Mouse (Mus musculus): ENCODE data around the gene Cttnbp2. TPM values are rescaled to one million over a fixed set of nuclear protein-coding genes. Genes with fewer than 3 reads are reported as not detected.

Cttnbp2 gene
- polyA plus RNA-seq, 2 experiments = 21.3 to 33.9 TPM

DNA sequence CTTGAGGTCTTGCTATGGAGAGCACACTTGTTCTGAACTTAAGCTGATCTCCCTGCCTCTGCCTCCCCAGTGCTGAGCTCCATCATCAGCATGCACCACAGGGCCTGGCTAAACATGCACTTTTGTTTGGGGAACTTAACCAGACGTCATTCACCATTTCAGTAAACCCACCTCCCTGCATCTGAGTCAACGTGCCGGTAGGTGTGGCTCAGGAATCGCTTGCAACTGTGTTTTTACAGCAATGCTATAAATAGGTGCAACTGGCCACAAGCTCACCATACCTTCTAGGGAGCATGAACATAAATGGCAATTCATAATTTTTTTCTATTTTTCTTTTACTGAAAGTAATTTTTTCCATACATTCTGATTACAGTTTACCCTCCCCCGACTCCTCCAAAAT is 14.8 kb downstream of the Cttnbp2 start:
- Histone ChIP-seq H3K9me3 (ENCODE audit: control insufficient read depth, low read length) (no peaks in the 10 kb centered on the region), H3K36me3 (ENCODE audit: control insufficient read depth, insufficient read depth, low read length) (no peaks in the 10 kb centered on the region; the same call in 1 of the 2 replicates), H3K27me3 (ENCODE audit: control insufficient read depth, insufficient read depth, low read length) (no peaks in the 10 kb centered on the region), H3K27ac (replicated peaks; ENCODE audit: low read depth, low read length) (no peak overlapping the region), H3K4me2 (replicated peaks; ENCODE audit: low read depth, low read length, severe bottlenecking) (no peak overlapping the region), H3K4me1 (ENCODE audit: control insufficient read depth, insufficient read depth, low read length) (no peaks in the 10 kb centered on the region), H3K4me3 (replicated peaks; ENCODE audit: low read length) (no peak overlapping the region), H3K9ac (ENCODE audit: low read depth, low read length, severe bottlenecking) (no peak overlapping the region)
- no peak for ATAC-seq (ENCODE audit: low FRiP score, low read depth)
- TF ChIP-seq POLR2A (IDR thresholded peaks at IDR 0.05; ENCODE audit: borderline replicate concordance, extremely low read depth, insufficient read depth, insufficient read length) = no peak
- DNase-seq (ENCODE audit: low spot score) = no peak
- WGBS = 41% methylated on average over 5 of the region's 5 CpGs

DNA sequence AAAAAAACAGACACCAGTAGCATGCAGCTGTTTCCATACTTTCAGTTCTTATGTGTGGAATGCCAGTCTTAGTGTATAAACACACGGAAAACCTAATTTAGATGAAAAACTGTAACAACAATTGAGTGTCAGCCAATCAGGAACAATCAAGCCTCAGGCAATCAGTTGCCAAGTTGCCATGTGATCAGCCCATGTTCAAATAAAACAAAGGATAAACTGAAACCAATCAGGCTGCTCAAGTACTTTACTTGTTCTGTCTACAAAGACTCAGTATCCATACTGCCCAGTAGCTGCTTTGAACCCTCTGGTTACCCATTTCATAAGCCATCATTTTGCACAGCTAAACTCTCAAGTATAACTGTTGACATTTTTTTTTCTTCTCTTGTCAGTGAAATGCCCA is 21.7 kb downstream of the Cttnbp2 start:
- no peak for DNase-seq (ENCODE audit: low spot score)
- TF ChIP-seq POLR2A (IDR thresholded peaks at IDR 0.05; ENCODE audit: borderline replicate concordance, extremely low read depth, insufficient read depth, insufficient read length) = no peak
- H3K4me3 ChIP-seq (replicated peaks; ENCODE audit: low read length) = no peak overlapping the region
- no peak for ATAC-seq (ENCODE audit: low FRiP score, low read depth)
- no peaks in the 10 kb centered on the region for H3K9me3 ChIP-seq (ENCODE audit: control insufficient read depth, low read length)
- H3K36me3 ChIP-seq (ENCODE audit: control insufficient read depth, insufficient read depth, low read length) = no peaks in the 10 kb centered on the region
- WGBS = 53% methylated on average over 1 of the region's 1 CpGs
- H3K4me1 ChIP-seq (ENCODE audit: control insufficient read depth, insufficient read depth, low read length) = no peaks in the 10 kb centered on the region
- no peaks in the 10 kb centered on the region for H3K27me3 ChIP-seq (ENCODE audit: control insufficient read depth, insufficient read depth, low read length)
- H3K27ac ChIP-seq (replicated peaks; ENCODE audit: low read depth, low read length) = no peak overlapping the region
- no peak overlapping the region for H3K9ac ChIP-seq (ENCODE audit: low read depth, low read length, severe bottlenecking)
- H3K4me2 ChIP-seq (replicated peaks; ENCODE audit: low read depth, low read length, severe bottlenecking) = no peak overlapping the region

DNA sequence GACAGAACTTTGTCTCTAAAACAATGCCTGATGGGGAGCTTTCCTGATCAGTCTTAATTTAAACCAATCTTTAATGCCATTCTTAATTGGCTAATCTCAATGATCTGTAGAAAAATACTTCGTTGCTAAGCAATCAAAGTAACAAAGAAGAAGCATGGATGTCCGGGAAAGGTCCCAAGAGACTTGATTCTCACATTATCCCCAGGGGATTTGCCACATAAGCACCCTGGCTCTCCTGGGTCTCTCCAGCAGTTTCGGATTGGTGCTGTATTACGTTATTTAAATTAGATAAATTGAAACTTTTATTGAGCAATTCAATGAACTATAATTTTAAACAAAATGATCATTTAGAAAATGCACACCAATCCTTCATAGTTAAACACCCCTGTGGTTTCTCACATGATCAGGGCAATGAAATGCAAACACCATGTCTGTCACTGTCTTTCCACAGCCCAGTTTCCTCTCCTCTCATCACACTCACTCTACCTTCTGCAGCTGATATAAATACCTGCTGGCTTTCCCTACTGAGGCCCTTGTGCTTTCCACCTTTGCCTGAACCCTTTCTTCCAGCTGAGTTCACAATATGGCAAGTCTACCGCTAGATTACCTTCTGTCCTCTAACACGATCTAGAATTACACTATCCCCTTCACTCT is 22.3 kb downstream of the Cttnbp2 start:
- H3K9me3 ChIP-seq (ENCODE audit: control insufficient read depth, low read length) = no peaks in the 10 kb centered on the region
- no peak overlapping the region for H3K4me3 ChIP-seq (replicated peaks; ENCODE audit: low read length)
- TF ChIP-seq POLR2A (IDR thresholded peaks at IDR 0.05; ENCODE audit: borderline replicate concordance, extremely low read depth, insufficient read depth, insufficient read length) = no peak
- no peaks in the 10 kb centered on the region for H3K4me1 ChIP-seq (ENCODE audit: control insufficient read depth, insufficient read depth, low read length)
- no peak overlapping the region for H3K27ac ChIP-seq (replicated peaks; ENCODE audit: low read depth, low read length)
- no peaks in the 10 kb centered on the region for H3K36me3 ChIP-seq (ENCODE audit: control insufficient read depth, insufficient read depth, low read length)
- no peak overlapping the region for H3K9ac ChIP-seq (ENCODE audit: low read depth, low read length, severe bottlenecking)
- no peaks in the 10 kb centered on the region for H3K27me3 ChIP-seq (ENCODE audit: control insufficient read depth, insufficient read depth, low read length)
- ATAC-seq (ENCODE audit: low FRiP score, low read depth) = no peak
- H3K4me2 ChIP-seq (replicated peaks; ENCODE audit: low read depth, low read length, severe bottlenecking) = no peak overlapping the region
- no peak for DNase-seq (ENCODE audit: low spot score)
- 72% methylated on average over 6 of the region's 6 CpGs for WGBS

DNA sequence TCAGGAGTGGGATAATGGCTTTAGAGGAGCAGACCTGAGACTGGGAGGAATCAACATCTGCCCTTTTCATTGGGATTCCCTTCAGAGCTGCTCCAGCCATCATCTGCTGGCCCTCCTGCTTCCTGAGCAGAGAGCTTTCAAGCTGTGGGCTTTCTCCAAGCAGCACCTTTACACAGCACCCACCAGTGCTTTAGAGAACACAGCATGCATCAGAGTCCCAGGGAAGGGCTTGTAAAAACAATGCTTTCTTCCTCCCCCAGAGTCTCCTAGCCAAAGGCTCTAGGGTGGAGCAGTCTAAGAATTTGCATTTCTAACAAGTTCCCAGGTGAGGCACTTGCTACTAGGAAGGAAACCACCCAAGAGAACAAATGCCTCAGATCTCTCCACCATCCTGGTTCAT is 29.6 kb downstream of the Cttnbp2 start:
- TF ChIP-seq POLR2A (IDR thresholded peaks at IDR 0.05; ENCODE audit: borderline replicate concordance, extremely low read depth, insufficient read depth, insufficient read length) = no peak
- Histone ChIP-seq H3K27ac (replicated peaks; ENCODE audit: low read depth, low read length) (no peak overlapping the region), H3K9me3 (ENCODE audit: control insufficient read depth, low read length) (no peaks in the 10 kb centered on the region), H3K4me2 (replicated peaks; ENCODE audit: low read depth, low read length, severe bottlenecking) (no peak overlapping the region), H3K4me3 (replicated peaks; ENCODE audit: low read length) (no peak overlapping the region), H3K27me3 (ENCODE audit: control insufficient read depth, insufficient read depth, low read length) (no peaks in the 10 kb centered on the region), H3K9ac (ENCODE audit: low read depth, low read length, severe bottlenecking) (no peak overlapping the region), H3K36me3 (ENCODE audit: control insufficient read depth, insufficient read depth, low read length) (no peaks in the 10 kb centered on the region), H3K4me1 (ENCODE audit: control insufficient read depth, insufficient read depth, low read length) (0 out of 2 replicates have a peak, but pooled peaks cover 4% of the 10 kb centered on the region)
- ATAC-seq (ENCODE audit: low FRiP score, low read depth) (no peak), DNase-seq (ENCODE audit: low spot score) (no peak)

DNA sequence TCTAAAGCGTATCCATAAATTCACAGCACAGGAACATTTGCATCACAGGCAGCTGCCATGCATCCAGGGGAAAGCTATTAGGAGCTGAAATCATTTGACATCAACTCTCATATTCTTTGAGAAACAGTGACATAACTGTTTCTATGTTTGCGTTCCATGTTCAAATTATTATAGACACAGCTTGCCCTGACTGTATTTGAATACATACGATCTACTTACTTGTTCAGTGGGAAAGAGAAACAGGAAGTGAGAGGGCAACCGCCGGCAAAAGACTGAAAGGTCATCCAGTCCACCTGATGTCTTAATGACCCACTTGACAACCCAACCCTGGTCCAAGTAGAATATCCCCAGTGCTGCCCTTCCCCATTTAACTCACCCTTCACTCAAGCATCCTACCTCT is 30.6 kb downstream of the Cttnbp2 start:
- H3K4me1 ChIP-seq (ENCODE audit: control insufficient read depth, insufficient read depth, low read length) = 0 out of 2 replicates have a peak, but pooled peaks cover 4% of the 10 kb centered on the region
- H3K9ac ChIP-seq (ENCODE audit: low read depth, low read length, severe bottlenecking) = no peak overlapping the region
- no peak overlapping the region for H3K4me2 ChIP-seq (replicated peaks; ENCODE audit: low read depth, low read length, severe bottlenecking)
- 87% methylated on average over 5 of the region's 5 CpGs for WGBS
- H3K27ac ChIP-seq (replicated peaks; ENCODE audit: low read depth, low read length) = no peak overlapping the region
- no peaks in the 10 kb centered on the region for H3K36me3 ChIP-seq (ENCODE audit: control insufficient read depth, insufficient read depth, low read length)
- DNase-seq (ENCODE audit: low spot score) (no peak), ATAC-seq (ENCODE audit: low FRiP score, low read depth) (no peak)
- H3K27me3 ChIP-seq (ENCODE audit: control insufficient read depth, insufficient read depth, low read length) = no peaks in the 10 kb centered on the region
- no peak for TF ChIP-seq POLR2A (IDR thresholded peaks at IDR 0.05; ENCODE audit: borderline replicate concordance, extremely low read depth, insufficient read depth, insufficient read length)
- no peaks in the 10 kb centered on the region for H3K9me3 ChIP-seq (ENCODE audit: control insufficient read depth, low read length)
- no peak overlapping the region for H3K4me3 ChIP-seq (replicated peaks; ENCODE audit: low read length)
